Mouse (Mus musculus) liver, embryonic 16.5 days (tissue): Measurements from ENCODE around the gene Fuca1. TPM values are rescaled to one million over a fixed set of nuclear protein-coding genes. Genes with fewer than 3 reads are reported as not detected.
A peak's percentile ranks its signal among the peaks of the same experiment; 100 is the strongest.

ENCODE experiments used
- ATAC-seq: fragments of 200-750 bp; cut with Nextera tagmentation; 2 replicates; pipeline ENCODE4 v1.8.0; 2017; ENCODE audit warnings: low read depth, mild to moderate bottlenecking, moderate number of reproducible peaks, moderate library complexity
- H3K27ac ChIP-seq: fragments of 300-500 bp; sonication (generic); 2 replicates; pipeline ENCODE4 v1.5.1; 2014; ENCODE audit warnings: mild to moderate bottlenecking, low read length
- H3K27me3 ChIP-seq: fragments of 300-500 bp; sonication (generic); 2 replicates; pipeline ENCODE4 v1.6.1; 2014; ENCODE audit warnings: low read depth, low read length, mixed read lengths; ENCODE audit not compliant: control insufficient read depth, insufficient read depth
- H3K36me3 ChIP-seq: fragments of 300-500 bp; sonication (generic); 2 replicates; pipeline ENCODE4 v1.6.1; 2014; ENCODE audit warnings: mild to moderate bottlenecking; ENCODE audit not compliant: control insufficient read depth, insufficient read depth
- H3K4me1 ChIP-seq: fragments of 300-500 bp; sonication (generic); 2 replicates; pipeline ENCODE4 v1.6.1; 2014; ENCODE audit warnings: low read depth, low read length, mixed read lengths; ENCODE audit not compliant: control insufficient read depth
- H3K4me2 ChIP-seq: fragments of 300-500 bp; sonication (generic); 2 replicates; pipeline ENCODE4 v1.6.1; 2014; ENCODE audit warnings: low read depth, low read length, mixed read lengths
- H3K4me3 ChIP-seq: fragments of 300-500 bp; sonication (generic); 2 replicates; pipeline ENCODE4 v1.5.1; 2014; ENCODE audit warnings: low read depth, mild to moderate bottlenecking, low read length
- H3K9ac ChIP-seq: fragments of 300-500 bp; sonication (generic); 2 replicates; pipeline ENCODE4 v1.6.1; 2014; ENCODE audit warnings: low read depth, low read length
- H3K9me3 ChIP-seq: fragments of 300-500 bp; sonication (generic); replicated peaks from 2 replicates; pipeline ENCODE4 v1.6.1; 2016; ENCODE audit warnings: low read length; ENCODE audit not compliant: control insufficient read depth
- WGBS: fragments of 180-500 bp; shearing (Covaris S2); extraction: QIAGEN DNeasy Blood & Tissue Kit; methylation state at CpG from one replicate; pipeline ENCODE4 v1.1.7; 2014; ENCODE audit not compliant: insufficient replicate concordance; 5-methylcytosine and 5-hydroxymethylcytosine counted together
- polyA plus RNA-seq: library from polyadenylated mRNA; unstranded; fragments of >200 nt; fragmentation: Nextera tagmentation; extraction: Ambion mirVana; gene quantifications from 2 replicates; pipeline ENCODE4 v1.2.1, GENCODE M21; 2015

Fuca1 gene
- polyA plus RNA-seq, 1 experiment from 2014 or later = 28.0 TPM

DNA sequence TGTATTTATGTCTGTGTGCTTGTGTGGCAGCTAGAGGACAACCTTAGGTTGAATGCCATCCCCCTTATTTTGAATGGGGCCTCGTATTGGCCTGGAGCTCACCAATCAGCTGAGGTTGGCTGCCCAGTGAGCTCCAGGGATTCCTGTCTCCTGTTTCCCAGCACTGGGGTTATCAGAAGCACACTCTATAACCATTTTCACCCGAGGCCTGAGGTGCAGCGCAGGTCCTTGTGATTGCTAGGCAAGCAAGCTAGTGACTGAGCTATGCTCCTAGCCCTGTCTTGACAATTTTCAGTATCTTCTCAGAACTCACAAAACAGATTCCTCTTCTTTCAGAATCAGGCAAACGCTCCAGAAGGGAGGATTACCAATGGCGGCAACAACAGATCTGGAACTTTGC, 64.0 kb downstream of the Fuca1 start:
- no peaks in the 10 kb centered on the region for H3K9me3 ChIP-seq
- no peak for ATAC-seq
- peak overlapping the region; percentile 84 for H3K4me3 ChIP-seq
- H3K27me3 ChIP-seq = no peaks in the 10 kb centered on the region
- H3K4me2 ChIP-seq = peak overlapping the region; percentile 49
- peaks cover 33% of the 10 kb centered on the region for H3K4me1 ChIP-seq
- H3K27ac ChIP-seq = peak overlapping the region; percentile 96
- peaks cover 26% of the 10 kb centered on the region for H3K36me3 ChIP-seq
- H3K9ac ChIP-seq = peak overlapping the region; percentile 48
- 79% methylated on average over 5 of the region's 5 CpGs for WGBS

- H3K36me3 ChIP-seq = peaks cover 26% of the 10 kb centered on the region
- H3K9me3 ChIP-seq = no peaks in the 10 kb centered on the region
- ATAC-seq = peak; percentile 84
- peak overlapping the region; percentile 84 for H3K4me3 ChIP-seq
- peaks cover 33% of the 10 kb centered on the region for H3K4me1 ChIP-seq
- WGBS = 39% methylated on average over 5 of the region's 5 CpGs
- H3K27me3 ChIP-seq = no peaks in the 10 kb centered on the region
- H3K4me2 ChIP-seq = peak overlapping the region; percentile 92
- peak overlapping the region; percentile 96 for H3K27ac ChIP-seq
- H3K9ac ChIP-seq = peak overlapping the region; percentile 48
Measured at GRCm38 (mm10) chr4:135985193-135985592, 64.7 kb downstream of the Fuca1 start.

GRCm38 (mm10) chr4:135985769-135986168, 65.2 kb downstream of the Fuca1 start:
- 74% methylated on average over 7 of the region's 7 CpGs for whole genome bisulfite sequencing

DNA sequence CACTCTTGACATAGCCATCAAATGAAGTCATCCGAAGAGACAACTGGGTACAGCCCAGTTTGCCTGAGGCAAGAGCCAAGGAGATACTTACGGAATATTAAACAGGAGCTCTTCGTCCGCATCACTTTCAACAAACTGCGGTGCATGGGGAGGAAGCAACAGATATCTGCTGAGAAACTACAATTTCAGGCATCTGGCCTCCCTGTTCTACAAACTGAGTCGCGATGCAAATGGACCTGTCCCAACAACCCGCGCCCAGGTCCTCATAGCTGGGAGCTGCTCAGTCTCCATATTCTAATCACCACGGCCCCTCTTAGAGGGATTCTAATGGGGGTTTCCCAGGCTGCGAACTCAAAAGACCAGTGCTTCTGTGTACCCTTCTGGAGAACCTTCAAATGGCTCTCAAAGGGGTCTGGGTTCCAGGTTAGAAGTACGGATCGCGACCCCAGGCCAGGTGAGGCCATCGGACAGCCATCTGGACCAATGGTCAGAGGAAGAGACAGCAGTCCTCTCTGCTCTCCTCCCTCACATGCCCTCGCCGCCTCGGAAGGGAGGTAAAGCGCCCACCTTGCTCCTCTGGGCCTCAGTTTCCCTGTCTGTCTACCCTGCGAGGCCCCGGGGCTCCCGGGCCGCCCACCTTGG, 65.9 kb downstream of the Fuca1 start:
- no peak for ATAC-seq
- peaks cover 33% of the 10 kb centered on the region for H3K4me1 ChIP-seq
- peak overlapping the region; percentile 96 for H3K27ac ChIP-seq
- H3K4me2 ChIP-seq = peak overlapping the region; percentile 92
- H3K27me3 ChIP-seq = no peaks in the 10 kb centered on the region
- peaks cover 26% of the 10 kb centered on the region for H3K36me3 ChIP-seq
- peak overlapping the region; percentile 84 for H3K4me3 ChIP-seq
- no peaks in the 10 kb centered on the region for H3K9me3 ChIP-seq
- WGBS = 8% methylated on average over 23 of the region's 23 CpGs
- H3K9ac ChIP-seq = peak overlapping the region; percentile 91

More at GRCm38 (mm10) chr4:135985769-135986168, 65.2 kb downstream of the Fuca1 start:
- H3K27ac ChIP-seq = peak overlapping the region; percentile 96
- ATAC-seq = no peak
- peaks cover 26% of the 10 kb centered on the region for H3K36me3 ChIP-seq
- peak overlapping the region; percentile 84 for H3K4me3 ChIP-seq
- H3K27me3 ChIP-seq = no peaks in the 10 kb centered on the region
- peak overlapping the region; percentile 92 for H3K4me2 ChIP-seq
- H3K9ac ChIP-seq = peak overlapping the region; percentile 91
- H3K4me1 ChIP-seq = peaks cover 33% of the 10 kb centered on the region
- no peaks in the 10 kb centered on the region for H3K9me3 ChIP-seq

DNA sequence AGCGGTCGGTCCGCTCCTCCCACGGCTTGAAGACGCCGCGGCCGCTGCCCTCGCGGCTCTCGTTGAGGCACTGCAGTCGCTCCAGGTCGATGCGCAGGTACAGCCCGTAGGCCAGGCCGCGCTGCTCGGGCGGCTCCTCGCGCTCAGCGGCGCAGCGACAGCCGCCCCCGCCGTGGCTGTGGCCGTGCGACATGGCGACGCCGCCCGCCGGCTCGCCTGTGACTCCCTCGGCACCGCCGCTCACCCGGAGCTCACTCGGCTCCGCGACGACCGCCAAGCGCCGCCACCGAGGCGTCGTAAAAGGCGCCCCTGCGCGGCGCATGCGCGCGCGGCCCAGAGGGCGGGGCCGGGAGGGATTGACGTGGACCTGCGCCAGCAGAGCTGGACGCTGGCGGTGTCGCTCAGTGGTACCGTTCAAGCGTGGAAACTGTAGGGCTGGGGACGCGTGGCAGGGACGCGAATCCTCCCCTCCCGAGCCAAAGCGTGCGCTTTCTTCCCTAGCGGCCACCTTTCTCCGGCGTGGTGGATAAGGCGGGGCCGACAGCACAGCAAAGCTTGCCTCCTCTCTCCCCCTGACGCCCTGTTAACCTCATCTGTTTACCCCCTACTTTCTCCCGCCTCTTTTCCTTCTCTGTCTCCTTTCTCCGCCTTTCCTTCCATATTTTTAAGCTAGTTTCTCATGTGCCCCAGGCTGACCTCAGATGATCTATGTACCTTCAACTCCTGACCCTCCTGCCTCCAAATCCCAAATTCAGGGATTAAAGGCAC, 66.6 kb downstream of the Fuca1 start, which contains the start of gene Pithd1:
TSS of gene Pithd1 (minus strand) at position 322 of the 768 bp plus-strand sequence.
- WGBS = under 1% methylated on average over 79 of the region's 81 CpGs
- Histone ChIP-seq H3K4me3 (peak within 1 kb of the TSS; percentile 84), H3K4me1 (peaks cover 33% of the 10 kb centered on the region), H3K27me3 (no peaks in the 10 kb centered on the region), H3K27ac (peak within 1 kb of the TSS; percentile 96), H3K36me3 (peaks cover 21% of the 10 kb centered on the region), H3K4me2 (peak within 1 kb of the TSS; percentile 92), H3K9ac (peak within 1 kb of the TSS; percentile 91), H3K9me3 (peaks cover 3% of the 10 kb centered on the region; the same call in 1 of the 2 replicates)
- ATAC-seq = peak; percentile 86

DNA sequence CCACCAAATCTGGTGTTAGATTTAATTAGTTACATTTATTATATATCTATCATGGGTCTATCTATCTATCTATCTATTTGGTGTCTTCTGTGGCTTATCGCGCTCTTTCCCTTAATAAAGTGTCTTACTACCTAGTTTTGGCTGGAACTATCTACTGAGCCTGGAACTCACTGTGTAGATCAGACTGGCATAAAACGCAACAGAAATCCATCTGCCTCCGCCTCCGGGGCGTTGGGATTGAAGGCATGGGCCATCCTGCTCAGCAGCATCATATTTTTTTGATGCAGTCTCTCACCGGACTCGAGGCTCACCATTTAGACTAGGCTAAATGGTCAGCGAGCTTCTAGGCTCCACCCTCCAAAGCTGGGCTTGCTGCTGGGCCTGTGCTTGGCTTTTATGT, 67.2 kb downstream of the Fuca1 start:
- no peak for ATAC-seq
- H3K36me3 ChIP-seq = peaks cover 19% of the 10 kb centered on the region
- H3K9me3 ChIP-seq = peaks cover 3% of the 10 kb centered on the region; the same call in 1 of the 2 replicates
- H3K4me1 ChIP-seq = peaks cover 33% of the 10 kb centered on the region
- H3K27me3 ChIP-seq = no peaks in the 10 kb centered on the region
- peak overlapping the region; percentile 91 for H3K9ac ChIP-seq
- peak overlapping the region; percentile 92 for H3K4me2 ChIP-seq
- peak overlapping the region; percentile 96 for H3K27ac ChIP-seq
- peak overlapping the region; percentile 84 for H3K4me3 ChIP-seq
- 68% methylated on average over 9 of the region's 9 CpGs for WGBS

Other genes starting within 250 kb of the Fuca1 start
- gene Ifnlr1, start 234.4 kb upstream of the Fuca1 start, polyA plus RNA-seq = 0.19 and 0.31 TPM in 2 replicates
- gene Il22ra1, start 192.6 kb upstream of the Fuca1 start, polyA plus RNA-seq = 0.34 and 0.50 TPM in 2 replicates
- gene Myom3, start 161.0 kb upstream of the Fuca1 start, polyA plus RNA-seq = 0.35 and 0.72 TPM in 2 replicates
- gene Srsf10, start 65.0 kb upstream of the Fuca1 start, polyA plus RNA-seq = 81.8 and 90.3 TPM in 2 replicates
- 74.9 and 81.1 TPM in 2 replicates for gene Pnrc2, start 46.9 kb upstream of the Fuca1 start, polyA plus RNA-seq
- 2.9 TPM in 2 replicates for gene Cnr2, start 25.3 kb upstream of the Fuca1 start, polyA plus RNA-seq
- gene Hmgcl, start 25.7 kb downstream of the Fuca1 start, polyA plus RNA-seq = 105 and 107 TPM in 2 replicates
- 34.5 and 37.6 TPM in 2 replicates for gene Gale, start 43.0 kb downstream of the Fuca1 start, polyA plus RNA-seq
- gene Lypla2, start 51.9 kb downstream of the Fuca1 start, polyA plus RNA-seq = 37.0 and 39.9 TPM in 2 replicates
- gene Pithd1, start 66.5 kb downstream of the Fuca1 start, polyA plus RNA-seq = 61.4 and 63.3 TPM in 2 replicates
- 29.1 and 29.4 TPM in 2 replicates for gene Eloa, start 101.0 kb downstream of the Fuca1 start, polyA plus RNA-seq
- 216 and 219 TPM in 2 replicates for gene Rpl11, start 132.7 kb downstream of the Fuca1 start, polyA plus RNA-seq
- gene Id3, start 222.8 kb downstream of the Fuca1 start, polyA plus RNA-seq = 37.5 and 40.6 TPM in 2 replicates